Mouse (Mus musculus): Measurements from ENCODE around the gene Gm10283. TPM values are rescaled to one million over a fixed set of nuclear protein-coding genes. Genes with fewer than 3 reads are reported as not detected.

Gene Gm10283
- polyA plus RNA-seq (2014; fragmentation: Illumina TruSeq; extraction: RNeasy Lipid Tissue Mini Kit (QIAGEN cat#74804); ENCODE audit: insufficient read depth, low read depth, low replicate concordance): not detected

GRCm38 (mm10) chr8:60503098-60503497 is at the start of gene Gm10283:
Gm10283 (minus strand) TSS chr8:60503198.

DNA sequence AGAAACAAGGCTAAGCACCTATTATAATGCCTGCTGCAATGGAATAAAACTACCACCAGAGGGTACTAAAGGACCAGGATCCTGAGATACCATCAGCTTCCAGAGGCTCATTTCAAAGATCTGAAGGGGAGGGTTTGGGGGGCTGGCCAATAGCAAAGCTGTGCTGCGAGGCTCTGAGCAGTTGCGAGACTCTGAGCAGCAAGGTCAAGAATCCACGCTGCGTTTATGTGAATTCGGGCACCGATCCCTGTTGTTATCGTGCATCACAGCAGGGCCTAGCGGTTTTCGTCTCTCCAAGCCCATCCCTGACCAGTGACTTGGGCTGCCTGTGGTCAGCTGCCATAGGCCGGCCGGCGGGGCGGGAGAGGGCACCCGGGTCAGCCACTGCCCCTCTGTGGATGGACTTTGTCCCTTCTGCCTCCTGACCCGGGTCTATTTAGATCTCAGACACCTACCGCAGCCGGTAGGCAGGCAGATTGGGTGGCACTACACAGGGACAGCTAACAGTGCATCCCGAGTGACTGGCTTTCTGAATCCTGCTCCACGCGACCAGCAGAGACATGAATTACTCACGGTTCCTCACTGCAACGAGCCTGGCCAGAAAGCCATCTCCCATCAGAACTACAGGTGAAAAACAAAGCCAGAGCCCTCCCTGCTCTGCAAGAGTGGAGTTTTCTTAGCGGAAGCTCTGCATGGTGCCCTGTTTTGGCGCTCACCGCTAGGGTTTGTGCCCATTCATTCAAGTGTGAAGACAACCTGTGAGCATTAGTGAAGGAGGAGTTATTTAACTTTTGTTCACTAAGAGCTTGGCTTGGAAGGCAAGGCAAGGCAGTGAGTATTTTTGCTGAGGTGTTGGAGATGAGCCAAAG is 2.9 kb upstream of the Gm10283 start, which contains the start of gene Aadat:
TSS of gene Aadat (plus strand) at position 280 of the 869 bp plus-strand sequence.

Other genes with a start within 250 kb of the Gm10283 start
- gene Aadat, start 2.7 kb upstream of the Gm10283 start, polyA plus RNA-seq (2014; fragmentation: Illumina TruSeq; extraction: RNeasy Lipid Tissue Mini Kit (QIAGEN cat#74804); ENCODE audit: insufficient read depth, low read depth, low replicate concordance): not detected
- gene Mfap3l, start 129.6 kb upstream of the Gm10283 start, polyA plus RNA-seq (2014; fragmentation: Illumina TruSeq; extraction: RNeasy Lipid Tissue Mini Kit (QIAGEN cat#74804); ENCODE audit: insufficient read depth, low read depth, low replicate concordance): 4.1 TPM

Measured in lung, adult 10 weeks (tissue).